14 mouse cellular contexts compared by ENCODE assay signal in genomic region chr2:38999910-39000586, GRCm38 (mm10). TPM values are rescaled to one million over a fixed set of nuclear protein-coding genes. Genes with fewer than 3 reads are reported as not detected.
DNase-seq lines count a peak whose midpoint lies in the region; ATAC-seq and TF ChIP-seq lines count a peak whose summit lies in the region.
"Had no signal": no experiment of that assay in that cellular context is flagged by ENCODE, and none has a peak within 500 bp of the region (broad histone marks: within the 10 kb centered on the region; RNA-seq: fewer than 3 reads in every experiment).

No protein-coding gene starts in this region.

- no peak for TF ChIP-seq CTCF in stomach, postnatal 0 days (IDR thresholded peaks at IDR 0.05; ENCODE audit: low read depth)

- no peak overlapping the region for H3K4me2 ChIP-seq in liver, embryonic 13.5 days
- no peak overlapping the region for H3K4me2 ChIP-seq in stomach, postnatal 0 days (replicated peaks; ENCODE audit: low read depth)
- H3K4me2 ChIP-seq: hindbrain, embryonic 12.5 days; midbrain, embryonic 13.5 days had no signal

- H3K27me3 ChIP-seq in embryonic facial prominence, embryonic 10.5 days (replicated peaks; ENCODE audit: low read depth, poor library complexity, severe bottlenecking) = peaks cover 9% of the 10 kb centered on the region
- H3K27me3 ChIP-seq in liver, embryonic 13.5 days = no peaks in the 10 kb centered on the region
- no peaks in the 10 kb centered on the region for H3K27me3 ChIP-seq in stomach, postnatal 0 days (ENCODE audit: control insufficient read depth, insufficient read depth, low read length)
- H3K27me3 ChIP-seq: hindbrain, embryonic 12.5 days had no signal

- no peaks in the 10 kb centered on the region for H3K9me3 ChIP-seq in embryonic facial prominence, embryonic 10.5 days
- no peaks in the 10 kb centered on the region for H3K9me3 ChIP-seq in liver, embryonic 13.5 days (replicated peaks)
- H3K9me3 ChIP-seq in stomach, postnatal 0 days (ENCODE audit: control insufficient read depth, low read length) = no peaks in the 10 kb centered on the region
- H3K9me3 ChIP-seq: hindbrain, embryonic 12.5 days; midbrain, embryonic 13.5 days had no signal

- no peak for ATAC-seq in liver, embryonic 13.5 days (ENCODE audit: low read depth)
- ATAC-seq in stomach, postnatal 0 days (ENCODE audit: low FRiP score, low TSS enrichment) = no peak
- ATAC-seq: midbrain, embryonic 13.5 days had no signal

- H3K9ac ChIP-seq in liver, embryonic 13.5 days = no peak overlapping the region
- no peak overlapping the region for H3K9ac ChIP-seq in stomach, postnatal 0 days (ENCODE audit: low read length)
- H3K9ac ChIP-seq: hindbrain, embryonic 12.5 days; midbrain, embryonic 13.5 days had no signal

- no peak for TF ChIP-seq EP300 in stomach, postnatal 0 days (optimal IDR thresholded peaks at IDR 0.05)

- H3K27ac ChIP-seq in embryonic facial prominence, embryonic 10.5 days (replicated peaks) = no peak overlapping the region
- peak overlapping the region; percentile 47 for H3K27ac ChIP-seq in liver, embryonic 13.5 days
- H3K27ac ChIP-seq in stomach, postnatal 0 days (replicated peaks) = no peak overlapping the region
- H3K27ac ChIP-seq: hindbrain, embryonic 12.5 days; midbrain, embryonic 13.5 days had no signal

- intact Hi-C loops in heart, postnatal 36 days (cut with DNase I) = loop anchor here (5.0 to 10.0 kb wide), 3 partner anchors 203 to 715 kb away; partner anchors contain the start of genes Dennd1a and Psmb7

- DNase-seq in heart, adult 11 months = peak; percentile 89
- no peak for DNase-seq in heart, postnatal 36 days
- peak; percentile 29 for DNase-seq in A20 (ENCODE audit: low read depth, low spot score)
- DNase-seq in embryonic facial prominence, embryonic 10.5 days (ENCODE audit: low spot score) = peak; percentile 13
- DNase-seq in liver, embryonic 13.5 days = no peak
- DNase-seq in urinary bladder, adult 2 months (ENCODE audit: low spot score) = no peak
- no peak for DNase-seq in stomach, postnatal 0 days (ENCODE audit: low spot score)
- no peak for DNase-seq in gastrocnemius, postnatal 4 days (ENCODE audit: low spot score in 2 of 2)
- DNase-seq: cerebellum, adult 11-12 months; gastrocnemius, postnatal 36 days; lung, postnatal 36 days; thymus, postnatal 25 days had no signal

- no peak overlapping the region for H3K4me3 ChIP-seq in embryonic facial prominence, embryonic 10.5 days
- H3K4me3 ChIP-seq in liver, embryonic 13.5 days (replicated peaks) = no peak overlapping the region
- no peak overlapping the region for H3K4me3 ChIP-seq in stomach, postnatal 0 days (ENCODE audit: low read depth, low read length)
- H3K4me3 ChIP-seq: hindbrain, embryonic 12.5 days; midbrain, embryonic 13.5 days had no signal

- H3K4me1 ChIP-seq in embryonic facial prominence, embryonic 10.5 days = peaks cover 35% of the 10 kb centered on the region
- peaks cover 77% of the 10 kb centered on the region for H3K4me1 ChIP-seq in liver, embryonic 13.5 days (replicated peaks)
- H3K4me1 ChIP-seq in stomach, postnatal 0 days (replicated peaks; ENCODE audit: control insufficient read depth, insufficient read depth) = peaks cover 2% of the 10 kb centered on the region

- 68% methylated on average over 8 of the region's 8 CpGs for WGBS in embryonic facial prominence, embryonic 10.5 days
- 57% methylated on average over 8 of the region's 8 CpGs for WGBS in liver, embryonic 13.5 days (ENCODE audit: insufficient replicate concordance)
- WGBS in stomach, postnatal 0 days = 61% methylated on average over 8 of the region's 8 CpGs

- peaks cover 52% of the 10 kb centered on the region for H3K36me3 ChIP-seq in embryonic facial prominence, embryonic 10.5 days (replicated peaks)
- H3K36me3 ChIP-seq in liver, embryonic 13.5 days = peaks cover 48% of the 10 kb centered on the region
- H3K36me3 ChIP-seq in stomach, postnatal 0 days (ENCODE audit: control insufficient read depth, insufficient read depth, low read length) = peaks cover 7% of the 10 kb centered on the region; the same call in 1 of the 2 replicates

RNA-seq across cellular contexts. Expression of gene Wdr38, which starts 2.8 kb away (rescaled TPM):
- total RNA-seq in heart, postnatal 36 days (2021) = under 1 TPM in 1 of 2 experiments, not detected in 1; 0.14 TPM
- 1.6 TPM in 2 replicates for polyA plus RNA-seq in embryonic facial prominence, embryonic 10.5 days (2016; fragmentation: Nextera tagmentation; extraction: Ambion mirVana)
- polyA plus RNA-seq in liver, embryonic 13.5 days (2015; fragmentation: Nextera tagmentation; extraction: Ambion mirVana) = 0.66 and 0.76 TPM in 2 replicates
- 0.88 and 1.1 TPM in 2 replicates for polyA plus RNA-seq in urinary bladder, adult 2 months (2012; rRNA removed)
- 0.81 and 1.1 TPM in 2 replicates for polyA plus RNA-seq in stomach, postnatal 0 days (2015; fragmentation: Nextera tagmentation; extraction: Ambion mirVana)
- total RNA-seq in gastrocnemius, postnatal 4 days (2021) = under 1 TPM; 0.17 to 0.21 TPM

RNA-seq across cellular contexts. Expression of gene Arpc5l, which starts 5.1 kb away (rescaled TPM):
- 10 to 100 TPM; 90.1 to 99.9 TPM for total RNA-seq in heart, postnatal 36 days (2021)
- 121 and 124 TPM in 2 replicates for polyA plus RNA-seq in embryonic facial prominence, embryonic 10.5 days (2016; fragmentation: Nextera tagmentation; extraction: Ambion mirVana)
- polyA plus RNA-seq in liver, embryonic 13.5 days (2015; fragmentation: Nextera tagmentation; extraction: Ambion mirVana) = 74.0 and 76.6 TPM in 2 replicates
- polyA plus RNA-seq in urinary bladder, adult 2 months (2012; rRNA removed) = 72.3 and 79.9 TPM in 2 replicates
- polyA plus RNA-seq in stomach, postnatal 0 days (2015; fragmentation: Nextera tagmentation; extraction: Ambion mirVana) = 136 and 142 TPM in 2 replicates
- 10 to 100 TPM; 46.0 to 51.2 TPM for total RNA-seq in gastrocnemius, postnatal 4 days (2021)

RNA-seq across cellular contexts. Expression of gene Rpl35, which starts 5.4 kb away (rescaled TPM):
- 100 to 1,000 TPM; 321 to 338 TPM for total RNA-seq in heart, postnatal 36 days (2021)
- 992 and 1,047 TPM in 2 replicates for polyA plus RNA-seq in embryonic facial prominence, embryonic 10.5 days (2016; fragmentation: Nextera tagmentation; extraction: Ambion mirVana)
- polyA plus RNA-seq in liver, embryonic 13.5 days (2015; fragmentation: Nextera tagmentation; extraction: Ambion mirVana) = 845 and 923 TPM in 2 replicates
- 609 and 648 TPM in 2 replicates for polyA plus RNA-seq in urinary bladder, adult 2 months (2012; rRNA removed)
- polyA plus RNA-seq in stomach, postnatal 0 days (2015; fragmentation: Nextera tagmentation; extraction: Ambion mirVana) = 956 and 1,016 TPM in 2 replicates
- total RNA-seq in gastrocnemius, postnatal 4 days (2021) = 100 to 1,000 TPM; 548 to 582 TPM

Comparison
In these comparisons a context has a peak if more than half of its experiments do, and no peak if none do; other contexts are left out.
1. DNase-seq: peak in heart, adult 11 months (single experiment), A20 (single experiment) and embryonic facial prominence, embryonic 10.5 days (single experiment); none in heart, postnatal 36 days (0 of 2), liver, embryonic 13.5 days (single experiment), urinary bladder, adult 2 months (single experiment), stomach, postnatal 0 days (single experiment) and gastrocnemius, postnatal 4 days (0 of 2).